Mouse (Mus musculus): ENCODE measurements around the gene Spty2d1.
"Not testable (repeated sequence)": the region's sequence is repeated elsewhere in the genome, so short reads cannot be mapped to it uniquely, and the experiment has no call there.

Gene Spty2d1

GRCm38 (mm10) chr7:46989387-46989786 lies 18.8 kb downstream of the Spty2d1 start:
- DNase-seq (ENCODE audit: low read depth, low spot score): not testable (repeated sequence)

GRCm38 (mm10) chr7:46987073-46987472 lies 21.1 kb downstream of the Spty2d1 start:
- DNase-seq (ENCODE audit: low read depth, low spot score): no peak

DNA sequence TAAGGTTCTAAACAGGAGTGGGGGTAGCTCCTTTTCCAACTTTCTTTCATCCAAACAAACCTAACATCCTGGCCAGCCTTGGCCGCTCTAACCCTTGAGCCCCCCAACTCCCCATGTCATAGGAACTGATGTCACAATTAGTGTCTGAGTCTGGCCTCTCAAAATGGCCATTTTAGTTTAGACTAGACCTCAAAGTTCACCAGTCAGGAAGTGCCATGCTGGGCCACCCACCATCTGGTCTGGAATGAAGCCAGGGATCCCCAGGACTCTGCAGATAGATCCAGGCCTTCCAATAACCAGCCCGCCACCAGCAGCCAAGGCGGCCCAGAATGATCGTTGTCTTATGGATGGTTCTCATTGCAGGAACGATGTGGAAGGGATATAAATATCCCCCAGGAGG lies 21.6 kb downstream of the Spty2d1 start:
- peak; percentile 56 for DNase-seq (ENCODE audit: low read depth, low spot score)

GRCm38 (mm10) chr7:46985718-46986505 lies 22.3 kb downstream of the Spty2d1 start:
- DNase-seq (ENCODE audit: low read depth, low spot score): no peak

- no peak for DNase-seq (ENCODE audit: low read depth, low spot score)
Measured at GRCm38 (mm10) chr7:46983280-46983679, 24.9 kb downstream of the Spty2d1 start, which contains the start of gene Gm9999. TSS of gene Gm9999 (plus strand) at chr7:46983580.

DNA sequence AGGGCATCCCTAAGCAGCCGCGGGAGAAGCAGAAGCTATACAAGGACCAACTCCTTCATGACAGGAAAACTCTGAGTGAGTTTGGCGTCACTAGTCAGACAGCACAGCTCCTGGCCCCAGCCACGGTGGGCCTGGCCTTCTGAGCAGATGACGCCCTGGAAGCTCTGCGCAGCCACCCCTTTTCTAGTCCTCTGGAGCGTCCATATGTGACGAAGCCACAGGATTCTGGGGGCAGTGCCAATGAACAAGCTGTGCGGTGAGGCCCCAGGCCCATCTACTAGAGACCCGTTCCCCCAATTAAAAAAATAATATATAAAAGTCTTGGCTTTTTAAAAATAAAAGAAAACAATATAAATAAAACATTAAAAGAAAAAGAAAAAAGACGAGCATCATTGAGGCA lies 32.8 kb downstream of the Spty2d1 start:
- DNase-seq (ENCODE audit: low read depth, low spot score): no peak

DNA sequence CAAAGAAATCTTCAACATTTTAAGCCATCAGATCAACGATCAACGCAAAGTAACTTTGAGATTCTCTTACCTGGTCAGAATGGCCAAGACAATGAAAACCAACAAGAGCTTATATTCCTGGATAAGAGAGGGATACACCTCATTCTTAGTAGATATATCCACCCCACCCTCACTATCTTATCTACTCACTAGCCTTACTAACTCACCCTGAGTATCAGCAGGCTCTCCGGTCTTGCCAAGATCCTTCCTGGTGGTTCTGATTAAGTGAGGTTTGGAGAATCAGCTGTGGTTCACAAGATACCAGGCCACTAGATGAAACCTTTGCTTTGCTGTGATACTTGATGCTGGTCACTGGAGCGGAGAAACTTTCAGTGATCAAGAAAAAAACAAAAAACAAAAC lies 33.6 kb downstream of the Spty2d1 start:
- no peak for DNase-seq (ENCODE audit: low read depth, low spot score)

- DNase-seq (ENCODE audit: low read depth, low spot score): no peak
Measured at GRCm38 (mm10) chr7:46969898-46970297, 38.3 kb downstream of the Spty2d1 start.

DNA sequence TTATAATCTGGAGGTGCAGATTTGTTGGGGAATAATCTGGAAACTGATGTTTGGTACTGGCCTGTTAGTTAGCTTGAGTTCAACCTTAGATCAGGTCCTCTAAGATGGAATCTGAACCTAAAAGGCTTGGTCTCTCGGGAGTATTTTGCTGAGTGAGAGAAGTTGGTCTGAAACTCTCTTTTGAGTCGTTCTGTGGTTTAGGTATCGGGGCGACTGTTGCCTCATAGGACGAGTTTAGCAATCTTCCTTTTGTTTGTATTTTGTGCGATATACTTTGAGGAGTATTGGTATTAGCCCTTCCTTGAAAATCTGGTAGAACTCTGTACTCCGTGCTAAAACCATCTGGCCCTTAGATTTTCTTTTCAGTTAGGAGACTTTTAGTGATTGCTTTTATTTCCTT lies 44.1 kb downstream of the Spty2d1 start:
- no peak for DNase-seq (ENCODE audit: low read depth, low spot score)

- DNase-seq (ENCODE audit: low read depth, low spot score): peak; percentile 91
Measured at GRCm38 (mm10) chr7:46962806-46963618, 45.2 kb downstream of the Spty2d1 start.

GRCm38 (mm10) chr7:46962132-46962531 lies 46.1 kb downstream of the Spty2d1 start:
- no peak for DNase-seq (ENCODE audit: low read depth, low spot score)

DNA sequence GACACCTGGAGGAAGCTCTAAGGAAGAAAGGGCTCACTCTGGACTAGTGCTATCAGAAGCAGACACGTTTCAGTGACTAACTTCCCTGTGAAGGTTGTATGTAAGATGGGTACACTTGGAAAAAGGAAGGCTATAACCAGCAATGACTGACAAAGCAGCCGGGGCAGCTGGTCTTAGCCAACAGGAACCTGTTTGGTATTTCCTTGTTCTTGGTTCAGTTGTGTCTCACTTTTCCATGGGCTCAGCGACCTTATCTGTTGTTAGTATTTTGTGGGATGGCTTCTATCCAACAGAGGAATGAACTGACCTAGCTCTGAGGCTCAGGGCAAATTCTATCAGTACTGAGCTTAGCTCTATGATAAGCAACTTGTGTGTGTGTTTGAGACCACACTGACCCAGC lies 47.2 kb downstream of the Spty2d1 start:
- DNase-seq (ENCODE audit: low read depth, low spot score): no peak

DNA sequence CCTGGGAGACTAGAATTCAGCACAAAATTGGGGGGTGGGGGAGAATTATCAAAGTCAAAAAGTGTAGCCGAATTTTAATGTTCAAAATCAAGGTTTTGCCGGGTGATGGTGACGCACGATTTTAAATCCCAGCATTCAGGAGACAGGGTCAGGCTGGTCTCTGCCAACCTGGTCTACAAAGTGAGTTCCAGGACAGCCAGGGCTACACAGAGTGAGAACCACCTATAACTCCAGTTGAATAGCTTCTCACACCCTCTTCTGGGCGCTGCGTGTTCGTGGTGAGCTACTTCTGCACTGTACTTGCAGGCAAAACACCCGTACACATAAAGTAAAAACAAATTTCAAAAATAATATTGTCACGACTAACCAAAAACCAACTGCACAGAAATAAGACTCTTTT lies 49.4 kb downstream of the Spty2d1 start:
- no peak for DNase-seq (ENCODE audit: low read depth, low spot score)

DNA sequence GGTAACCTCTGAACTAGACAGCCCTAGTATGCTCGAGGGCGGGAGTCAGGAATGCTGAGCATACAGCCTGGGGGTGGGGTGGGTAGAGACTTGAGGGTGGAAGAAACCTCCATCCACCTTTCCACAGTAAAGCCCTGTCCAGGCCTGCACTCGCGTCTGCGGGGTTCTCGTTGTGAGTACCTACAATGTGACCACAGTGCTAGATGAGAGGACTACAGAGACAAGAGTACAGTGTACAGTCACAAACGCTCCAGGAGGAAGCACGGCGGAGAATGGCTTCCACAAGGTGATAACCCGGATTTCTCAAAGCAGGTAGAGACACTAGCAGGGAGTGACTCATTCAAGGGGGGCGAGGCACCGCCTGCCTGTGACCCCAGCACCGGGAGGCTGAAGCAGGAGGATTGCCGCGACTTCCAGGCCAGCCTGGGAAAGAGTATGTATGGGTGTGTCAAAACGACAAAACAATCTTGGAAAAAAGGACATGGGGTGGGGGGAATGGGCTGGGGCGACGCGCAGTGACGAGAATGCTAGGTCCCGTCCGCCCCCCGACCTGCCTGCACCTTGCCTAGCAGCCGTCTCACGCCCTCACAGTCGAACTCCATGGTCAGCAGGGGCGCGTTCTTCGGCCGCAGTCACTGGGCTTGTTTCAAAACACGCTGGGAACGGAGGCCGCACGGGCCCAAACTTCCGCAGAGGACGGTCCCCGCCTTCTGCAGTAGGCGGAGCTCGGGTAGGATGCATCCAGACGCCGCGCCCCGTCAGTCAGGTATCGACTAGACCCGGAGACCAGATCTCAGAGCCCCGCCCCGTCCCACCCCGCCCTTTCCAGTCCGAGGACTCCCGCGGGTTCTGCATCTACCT lies 50.1 kb downstream of the Spty2d1 start, which contains the start of gene Uevld:
Uevld (minus strand) TSS at position 697 of the 861 bp plus-strand sequence.
- peak; percentile 93 for DNase-seq (ENCODE audit: low read depth, low spot score)

Measured in mesoderm, embryonic 11.5 days (tissue).